Mouse (Mus musculus): Measurements from ENCODE around the gene Zyx. TPM values are rescaled to one million over a fixed set of nuclear protein-coding genes. Genes with fewer than 3 reads are reported as not detected.

The Zyx gene
- polyA plus RNA-seq, 1 experiment: 467 TPM

- H3K4me2 ChIP-seq (ENCODE audit: low read depth): peak overlapping the region; percentile 89
Measured at GRCm38 (mm10) chr6:42355366-42355765, 5.9 kb downstream of the Zyx start.

GRCm38 (mm10) chr6:42355794-42356600, 6.6 kb downstream of the Zyx start:
- no peak overlapping the region for H3ac ChIP-seq (ENCODE audit: control insufficient read depth, insufficient read length)
- H3K36me3 ChIP-seq (ENCODE audit: control insufficient read depth, insufficient read depth): peaks cover 83% of the 10 kb centered on the region
- H3K4me2 ChIP-seq (ENCODE audit: low read depth): peak overlapping the region; percentile 89
- TF ChIP-seq USF1 (IDR thresholded peaks at IDR 0.05; ENCODE audit: low read depth) (no peak), POLR2AphosphoS2 (IDR thresholded peaks at IDR 0.05; ENCODE audit: insufficient read length, low read depth) (peak; percentile 68), REST (IDR thresholded peaks at IDR 0.05; ENCODE audit: insufficient read depth, insufficient read length) (no peak), MYOG (IDR thresholded peaks at IDR 0.05; ENCODE audit: control insufficient read depth in 1 of 3, insufficient read depth in 1 of 3, insufficient read length in 2 of 3, low read depth in 2 of 3) (peak; percentile 12 to 95 (median 95)), MYOD1 (IDR thresholded peaks at IDR 0.05; ENCODE audit: control insufficient read depth in 1 of 3, insufficient read length in 2 of 3, low read depth in 2 of 3) (peak in 2 of 3 experiments; percentile 89 to 91), TCF12 (IDR thresholded peaks at IDR 0.05; ENCODE audit: insufficient read depth, poor library complexity, severe bottlenecking) (peak; percentile 67), E2F4 (IDR thresholded peaks at IDR 0.05; ENCODE audit: insufficient read depth) (no peak), POLR2A (IDR thresholded peaks at IDR 0.05; ENCODE audit: insufficient read length, low read depth) (peak; percentile 47), TCF3 (IDR thresholded peaks at IDR 0.05; ENCODE audit: insufficient read length, low read depth) (peak; percentile 98), SRF (IDR thresholded peaks at IDR 0.05; ENCODE audit: control insufficient read depth, insufficient read length, low read depth) (peak; percentile 36), CEBPB (IDR thresholded peaks at IDR 0.05; ENCODE audit: insufficient read depth, poor library complexity, severe bottlenecking) (no peak), MAX (IDR thresholded peaks at IDR 0.05; ENCODE audit: low read depth) (no peak)
- H3K79me2 ChIP-seq (ENCODE audit: control insufficient read depth, insufficient read depth): peaks cover 54% of the 10 kb centered on the region
- H3K27me3 ChIP-seq (ENCODE audit: control insufficient read depth, insufficient read depth, insufficient read length): no peaks in the 10 kb centered on the region
- peak overlapping the region; percentile 98 for H3K4me3 ChIP-seq

More at GRCm38 (mm10) chr6:42355366-42355765, 5.9 kb downstream of the Zyx start:
- TF ChIP-seq MAX (IDR thresholded peaks at IDR 0.05; ENCODE audit: low read depth) (no peak), POLR2AphosphoS2 (IDR thresholded peaks at IDR 0.05; ENCODE audit: insufficient read length, low read depth) (peak; percentile 65), REST (IDR thresholded peaks at IDR 0.05; ENCODE audit: insufficient read depth, insufficient read length) (no peak), CEBPB (IDR thresholded peaks at IDR 0.05; ENCODE audit: insufficient read depth, poor library complexity, severe bottlenecking) (no peak), E2F4 (IDR thresholded peaks at IDR 0.05; ENCODE audit: insufficient read depth) (no peak), SRF (IDR thresholded peaks at IDR 0.05; ENCODE audit: control insufficient read depth, insufficient read length, low read depth) (no peak), MYOD1 (IDR thresholded peaks at IDR 0.05; ENCODE audit: control insufficient read depth in 1 of 3, insufficient read length in 2 of 3, low read depth in 2 of 3) (no peak), TCF3 (IDR thresholded peaks at IDR 0.05; ENCODE audit: insufficient read length, low read depth) (no peak), MYOG (IDR thresholded peaks at IDR 0.05; ENCODE audit: control insufficient read depth in 1 of 3, insufficient read depth in 1 of 3, insufficient read length in 2 of 3, low read depth in 2 of 3) (no peak), POLR2A (IDR thresholded peaks at IDR 0.05; ENCODE audit: insufficient read length, low read depth) (peak; percentile 52)
- Histone ChIP-seq H3K79me2 (ENCODE audit: control insufficient read depth, insufficient read depth) (peaks cover 60% of the 10 kb centered on the region), H3ac (ENCODE audit: control insufficient read depth, insufficient read length) (no peak overlapping the region), H3K36me3 (ENCODE audit: control insufficient read depth, insufficient read depth) (peaks cover 81% of the 10 kb centered on the region), H3K27me3 (ENCODE audit: control insufficient read depth, insufficient read depth, insufficient read length) (no peaks in the 10 kb centered on the region), H3K4me3 (peak overlapping the region; percentile 98)

GRCm38 (mm10) chr6:42356913-42357312, 7.5 kb downstream of the Zyx start:
- Histone ChIP-seq H3K4me3 (no peak overlapping the region), H3K36me3 (ENCODE audit: control insufficient read depth, insufficient read depth) (peaks cover 74% of the 10 kb centered on the region), H3ac (ENCODE audit: control insufficient read depth, insufficient read length) (no peak overlapping the region), H3K79me2 (ENCODE audit: control insufficient read depth, insufficient read depth) (peaks cover 45% of the 10 kb centered on the region), H3K4me2 (ENCODE audit: low read depth) (peak overlapping the region; percentile 89), H3K27me3 (ENCODE audit: control insufficient read depth, insufficient read depth, insufficient read length) (no peaks in the 10 kb centered on the region)
- TF ChIP-seq MAX (IDR thresholded peaks at IDR 0.05; ENCODE audit: low read depth) (no peak), TCF3 (IDR thresholded peaks at IDR 0.05; ENCODE audit: insufficient read length, low read depth) (no peak), E2F4 (IDR thresholded peaks at IDR 0.05; ENCODE audit: insufficient read depth) (no peak), USF1 (IDR thresholded peaks at IDR 0.05; ENCODE audit: low read depth) (no peak), MYOD1 (IDR thresholded peaks at IDR 0.05; ENCODE audit: control insufficient read depth in 1 of 3, insufficient read length in 2 of 3, low read depth in 2 of 3) (no peak), REST (IDR thresholded peaks at IDR 0.05; ENCODE audit: insufficient read depth, insufficient read length) (no peak), CEBPB (IDR thresholded peaks at IDR 0.05; ENCODE audit: insufficient read depth, poor library complexity, severe bottlenecking) (no peak), TCF12 (IDR thresholded peaks at IDR 0.05; ENCODE audit: insufficient read depth, poor library complexity, severe bottlenecking) (no peak), MYOG (IDR thresholded peaks at IDR 0.05; ENCODE audit: control insufficient read depth in 1 of 3, insufficient read depth in 1 of 3, insufficient read length in 2 of 3, low read depth in 2 of 3) (no peak), POLR2A (IDR thresholded peaks at IDR 0.05; ENCODE audit: insufficient read length, low read depth) (no peak)

GRCm38 (mm10) chr6:42357901-42358300, 8.5 kb downstream of the Zyx start:
- no peak for TF ChIP-seq MYOD1 (IDR thresholded peaks at IDR 0.05; ENCODE audit: control insufficient read depth in 1 of 3, insufficient read length in 2 of 3, low read depth in 2 of 3)
- peak; percentile 40 for TF ChIP-seq POLR2AphosphoS2 (IDR thresholded peaks at IDR 0.05; ENCODE audit: insufficient read length, low read depth)
- H3K4me2 ChIP-seq (ENCODE audit: low read depth): no peak overlapping the region
- H3K79me2 ChIP-seq (ENCODE audit: control insufficient read depth, insufficient read depth): peaks cover 35% of the 10 kb centered on the region
- no peak overlapping the region for H3K4me3 ChIP-seq
- no peak overlapping the region for H3ac ChIP-seq (ENCODE audit: control insufficient read depth, insufficient read length)
- H3K27me3 ChIP-seq (ENCODE audit: control insufficient read depth, insufficient read depth, insufficient read length): no peaks in the 10 kb centered on the region
- peaks cover 64% of the 10 kb centered on the region for H3K36me3 ChIP-seq (ENCODE audit: control insufficient read depth, insufficient read depth)
